Mouse (Mus musculus): ENCODE measurements around the gene Lrrc8e.
A peak's percentile ranks its signal among the peaks of the same experiment; 100 is the strongest.

Gene Lrrc8e

DNA sequence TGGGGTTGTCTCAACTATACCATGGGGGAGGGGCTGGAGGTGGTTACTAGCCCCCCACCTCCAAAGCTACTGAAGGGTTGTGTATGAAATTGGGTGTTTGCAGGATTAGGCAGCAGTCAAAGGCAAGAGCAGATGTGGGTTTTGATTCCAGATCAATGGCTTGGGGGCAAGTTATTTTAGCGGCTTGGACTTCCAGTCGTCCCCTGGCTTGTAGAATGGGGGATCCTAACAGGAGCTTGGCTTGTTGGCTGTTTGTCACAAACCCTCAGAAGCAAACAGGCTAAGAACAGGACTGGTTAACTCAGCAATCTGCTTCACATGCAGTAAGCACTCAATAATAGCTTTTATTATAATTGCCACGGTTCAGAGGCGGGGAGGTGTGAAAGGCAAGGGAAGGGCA, 30.7 kb downstream of the Lrrc8e start:
- DNase-seq (ENCODE audit: low read depth) = no peak

DNA sequence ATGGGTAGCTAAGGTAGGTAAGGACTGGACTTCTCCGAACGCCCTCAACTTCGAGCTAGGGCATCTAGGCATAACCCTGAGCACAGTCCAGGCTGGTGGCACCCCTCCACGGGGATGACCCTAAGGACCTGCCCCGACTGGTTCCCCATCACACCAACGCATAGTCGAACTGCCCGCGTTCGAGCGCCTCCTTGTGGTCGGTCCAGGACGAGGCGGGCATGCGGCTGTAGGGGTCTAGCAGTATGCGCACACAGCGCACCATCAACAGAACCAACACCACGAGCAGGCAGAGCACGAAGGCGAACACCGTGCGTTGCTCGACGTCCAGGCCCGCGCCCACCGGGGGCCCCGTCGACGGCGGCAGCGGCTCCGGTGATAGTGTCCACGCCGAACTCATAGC, 31.6 kb downstream of the Lrrc8e start:
- DNase-seq (ENCODE audit: low read depth) = peak; percentile 59

DNA sequence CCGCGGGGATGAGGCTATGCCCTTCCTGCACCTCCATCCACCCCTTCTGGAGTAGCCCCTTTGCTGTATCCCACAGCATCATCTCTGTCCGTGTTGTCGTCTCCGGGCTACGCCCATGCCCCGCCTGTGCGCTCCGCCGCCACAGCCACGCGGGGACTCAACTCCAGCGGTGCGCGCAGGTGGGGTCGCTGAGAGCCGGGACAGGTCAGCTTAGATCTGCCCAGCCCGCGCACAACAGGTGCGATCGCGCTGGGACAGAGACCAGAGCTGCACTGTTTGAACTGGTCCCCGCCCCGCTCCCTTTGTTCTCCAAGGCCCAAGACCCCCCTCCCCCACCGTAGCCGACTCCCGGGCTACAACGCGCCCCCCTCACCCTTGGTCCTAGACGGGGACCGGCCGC, 32.1 kb downstream of the Lrrc8e start:
- no peak for DNase-seq (ENCODE audit: low read depth)

DNA sequence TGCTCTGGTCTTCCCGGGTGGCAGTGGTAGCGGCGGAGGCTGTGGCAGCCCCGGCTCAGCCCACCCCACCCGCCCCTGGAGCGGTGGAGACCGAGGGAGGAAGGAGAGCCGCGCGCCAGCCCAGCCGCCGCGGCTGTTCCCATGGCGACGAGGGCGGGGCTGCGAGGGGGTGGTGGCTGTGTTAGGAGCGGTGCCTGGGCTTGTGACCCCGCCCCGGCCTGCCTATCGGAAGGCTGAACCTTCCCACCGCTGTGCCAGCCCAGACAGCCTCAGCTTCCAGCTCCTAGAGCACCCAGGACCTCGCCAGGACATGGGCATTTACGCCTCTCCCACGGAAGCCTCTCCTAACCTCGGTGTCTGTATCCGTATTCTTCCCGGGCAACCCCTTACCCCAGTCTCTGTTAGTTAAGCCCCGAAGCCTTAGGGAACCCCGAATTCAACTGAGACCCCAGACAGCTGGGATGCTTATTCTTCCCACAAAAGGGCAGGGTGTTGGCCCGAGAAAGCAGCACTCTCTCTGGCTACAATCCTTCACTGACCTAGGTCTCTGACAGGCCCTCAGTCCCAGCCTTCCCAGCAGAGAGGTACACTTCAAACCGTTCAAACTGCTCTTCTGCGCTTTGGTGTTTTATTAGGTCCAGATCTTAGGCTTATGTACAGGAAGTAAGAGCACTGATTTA, 32.6 kb downstream of the Lrrc8e start, which contains the start of gene Ctxn1:
Ctxn1 (minus strand) TSS at position 150 of the 680 bp plus-strand sequence.
- DNase-seq (ENCODE audit: low read depth) = peak; percentile 85

DNA sequence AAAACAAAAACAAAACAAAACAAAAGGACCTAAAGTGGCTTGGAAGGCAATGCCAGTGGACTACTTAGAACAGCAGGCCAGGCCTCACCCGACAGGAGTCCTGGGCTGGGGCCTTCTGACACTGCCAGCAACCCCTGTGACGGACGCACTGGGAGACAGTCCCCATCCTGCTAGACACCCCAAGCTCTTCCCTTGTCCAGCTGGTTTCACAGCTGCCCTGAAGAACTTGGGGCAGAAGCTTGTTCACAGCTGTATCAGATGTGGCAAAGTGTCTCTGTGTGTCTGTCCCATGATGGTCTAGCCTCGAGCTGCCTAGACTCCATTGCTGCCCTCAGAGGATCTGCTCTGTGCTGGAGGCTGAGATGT, 33.2 kb downstream of the Lrrc8e start:
- no peak for DNase-seq (ENCODE audit: low read depth)

- DNase-seq (ENCODE audit: low read depth) = no peak
Measured at GRCm38 (mm10) chr8:4263105-4263791, 36.6 kb downstream of the Lrrc8e start.

DNA sequence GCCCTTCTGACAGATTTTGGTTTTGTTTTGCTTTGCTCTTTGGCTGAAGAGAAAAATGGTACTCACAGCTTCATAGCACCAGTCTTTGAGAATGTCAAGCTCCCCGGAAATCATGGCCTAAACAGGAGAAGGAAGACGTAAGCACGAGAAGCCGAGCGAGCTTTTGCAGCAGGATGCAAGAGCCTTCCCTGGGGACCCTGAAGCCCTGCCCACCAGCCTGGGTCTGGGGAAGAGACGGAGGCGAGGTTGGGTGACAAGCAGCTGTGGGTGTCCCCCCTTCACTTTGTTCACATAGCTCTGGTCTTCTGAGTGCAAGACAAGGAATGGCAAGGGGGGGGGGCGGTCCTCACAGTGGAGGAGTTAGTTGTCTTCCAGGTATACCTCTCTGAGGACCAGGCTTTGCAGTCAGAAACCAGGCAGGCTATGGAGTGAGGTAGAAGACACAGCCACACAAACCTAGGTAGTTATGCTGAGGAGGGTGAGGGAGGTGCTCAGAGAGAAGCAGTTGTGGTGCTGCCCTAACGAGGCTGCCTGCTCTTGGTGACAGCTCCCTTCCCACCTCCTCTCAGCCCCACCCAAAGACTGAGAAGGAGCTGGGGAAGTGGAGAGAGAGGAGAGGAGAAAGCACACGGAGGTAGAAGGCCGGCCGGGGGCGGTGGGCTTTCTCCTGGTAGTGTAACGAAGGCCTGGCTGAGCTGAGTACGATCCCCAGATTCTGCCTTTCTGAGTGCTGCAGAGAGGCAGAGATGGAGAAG, 38.7 kb downstream of the Lrrc8e start:
- no peak for DNase-seq (ENCODE audit: low read depth)

DNA sequence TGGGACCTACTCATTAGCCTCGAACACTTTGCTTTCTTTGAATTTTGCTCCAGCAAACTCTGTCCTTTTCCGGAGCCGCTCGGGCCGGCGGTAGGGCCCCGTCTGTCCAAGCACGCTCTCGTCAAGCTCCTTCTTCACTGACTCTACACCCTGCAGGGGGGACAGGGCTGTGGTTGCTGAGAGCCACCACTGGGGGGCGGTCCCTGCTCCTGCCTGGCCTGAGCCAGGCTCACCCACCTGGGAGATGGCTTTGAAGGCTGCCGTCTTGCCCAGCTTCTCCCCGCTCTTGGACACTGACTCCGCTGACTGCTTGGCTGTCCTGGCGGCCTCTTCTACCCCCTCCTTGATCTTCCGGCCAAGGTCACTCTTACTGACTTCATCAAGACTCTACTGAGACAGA, 41.0 kb downstream of the Lrrc8e start:
- no peak for DNase-seq (ENCODE audit: low read depth)

GRCm38 (mm10) chr8:4269609-4270008, 43.0 kb downstream of the Lrrc8e start:
- DNase-seq (ENCODE audit: low read depth) = no peak

DNA sequence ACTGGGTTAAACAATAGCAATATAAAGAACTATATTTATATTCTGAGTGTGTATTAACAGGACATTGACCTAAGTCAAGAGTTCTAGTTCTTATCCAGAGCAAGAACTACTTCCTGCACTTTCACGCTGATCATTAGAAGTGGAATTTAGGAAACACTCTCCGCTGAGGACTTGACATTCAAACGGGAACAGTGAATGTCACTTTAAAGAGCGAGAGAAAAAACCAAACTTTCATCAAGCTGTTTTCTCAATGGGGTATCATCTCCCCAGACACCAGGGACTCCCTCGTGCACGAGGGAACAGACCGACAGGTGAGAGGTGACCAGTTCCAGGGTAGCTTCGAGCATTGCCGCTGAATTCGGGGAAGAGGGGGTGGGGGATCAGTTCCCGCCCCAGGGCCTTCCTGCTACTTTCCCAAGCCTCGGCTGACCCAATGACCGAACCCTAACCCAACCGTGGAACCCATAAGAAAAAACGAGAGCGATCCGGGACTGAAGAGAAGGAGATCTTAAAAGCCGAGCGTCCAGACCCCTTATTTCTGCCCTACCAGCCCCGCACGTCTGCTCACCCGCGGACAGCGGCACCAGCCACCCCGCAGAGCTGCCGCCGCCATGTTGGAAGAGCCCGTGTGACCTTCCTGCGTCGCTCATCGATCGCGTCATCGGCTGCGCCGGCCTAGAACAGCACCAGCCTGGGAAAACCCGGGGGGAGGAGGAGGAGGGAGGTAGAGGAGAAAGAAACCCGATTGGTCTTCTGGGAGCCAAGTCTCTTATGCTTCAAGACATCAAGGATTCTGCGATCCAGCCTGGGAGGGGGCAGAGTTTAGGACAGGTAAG, 48.9 kb downstream of the Lrrc8e start, which contains the start of gene Timm44:
Timm44 (minus strand) TSS at position 639 of the 836 bp plus-strand sequence.
- peak; percentile 93 for DNase-seq (ENCODE audit: low read depth)

DNA sequence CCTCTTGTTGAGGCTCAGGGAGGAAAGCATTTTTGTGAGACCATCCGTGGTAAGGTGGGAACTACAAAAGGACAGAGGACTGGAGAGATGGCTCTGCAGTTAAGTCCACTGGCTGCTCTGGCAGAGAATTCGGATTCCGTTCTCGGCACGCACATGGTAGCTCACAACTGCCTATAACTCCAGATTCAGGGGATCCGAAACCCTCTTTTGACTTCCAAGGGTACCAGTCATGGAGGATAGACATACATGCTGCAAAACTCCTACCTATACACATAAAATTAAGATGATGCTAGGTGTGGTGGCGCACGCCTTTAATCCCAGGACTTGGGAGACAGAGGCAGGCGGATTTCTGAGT, 49.5 kb downstream of the Lrrc8e start:
- DNase-seq (ENCODE audit: low read depth) = no peak

Measured in c-Kit-positive CD71-negative TER-119-negative erythroid progenitor cells, embryonic 14.5 days (primary cell).